Mouse (Mus musculus) liver, embryonic 14.5 days (tissue): ENCODE data around the gene Gm8229. TPM values are rescaled to one million over a fixed set of nuclear protein-coding genes. Genes with fewer than 3 reads are reported as not detected.
A peak's percentile ranks its signal among the peaks of the same experiment; 100 is the strongest.
"Not testable (repeated sequence)": the region's sequence is repeated elsewhere in the genome, so short reads cannot be mapped to it uniquely, and the experiment has no call there.

Experiments used
- ATAC-seq: fragments of 200-750 bp; cut with Nextera tagmentation; 2 replicates; pipeline ENCODE4 v1.8.0; 2017; ENCODE audit warnings: moderate number of reproducible peaks, mild to moderate bottlenecking, moderate library complexity; ENCODE audit not compliant: insufficient read depth
- DNase-seq, 3 experiments: peaks; one replicate each; pipeline ENCODE4 v3.0.0-alpha.2; 2012 to 2013; ENCODE audit warnings: low read depth in 3 of 3, low spot score in 3 of 3
- H3K27ac ChIP-seq: fragments of 300-500 bp; sonication (generic); 2 replicates; pipeline ENCODE4 v1.5.1; 2014; ENCODE audit warnings: moderate library complexity, mild to moderate bottlenecking, control low read depth, inconsistent platforms
- H3K27me3 ChIP-seq: fragments of 300-500 bp; sonication (generic); 2 replicates; pipeline ENCODE4 v1.6.1; 2014; ENCODE audit warnings: mild to moderate bottlenecking, low read length, moderate library complexity; ENCODE audit not compliant: control insufficient read depth, insufficient read depth
- H3K36me3 ChIP-seq: fragments of 300-500 bp; sonication (generic); replicated peaks from 2 replicates; pipeline ENCODE4 v1.6.1; 2014; ENCODE audit warnings: low read depth; ENCODE audit not compliant: control insufficient read depth, insufficient read depth
- H3K4me1 ChIP-seq, 2 experiments: fragments of 200-500 bp in 1 of 2; fragments of 300-500 bp in 1 of 2; sonication (generic) in 1 of 2; replicated peaks; 2 replicates each; pipeline ENCODE4 v1.6.1; 2012 to 2014; ENCODE audit warnings: antibody characterized with exemption in 1 of 2, inconsistent platforms in 1 of 2, low read length in 1 of 2; ENCODE audit not compliant: control insufficient read depth in 2 of 2, insufficient read depth in 2 of 2
- H3K4me2 ChIP-seq: fragments of 300-500 bp; sonication (generic); 2 replicates; pipeline ENCODE4 v1.6.1; 2014; ENCODE audit warnings: low read depth, mild to moderate bottlenecking, control low read depth, moderate library complexity
- H3K4me3 ChIP-seq, 2 experiments: fragments of 200-500 bp in 1 of 2; fragments of 300-500 bp in 1 of 2; sonication (generic) in 1 of 2; 2 replicates each; pipeline ENCODE4 v1.5.1; 2012 to 2014; ENCODE audit warnings: low read depth in 2 of 2, low read length in 2 of 2, mild to moderate bottlenecking in 2 of 2, control low read depth in 1 of 2, inconsistent platforms in 1 of 2, moderate library complexity in 1 of 2; ENCODE audit not compliant: insufficient read depth in 1 of 2
- H3K9ac ChIP-seq: fragments of 300-500 bp; sonication (generic); replicated peaks from 2 replicates; pipeline ENCODE4 v1.6.1; 2014; ENCODE audit warnings: mild to moderate bottlenecking, control low read depth, moderate library complexity
- H3K9me3 ChIP-seq: fragments of 300-500 bp; sonication (generic); 2 replicates; pipeline ENCODE4 v1.6.1; 2016; ENCODE audit warnings: low read length, mixed read lengths; ENCODE audit not compliant: control insufficient read depth
- CTCF ChIP-seq: IDR thresholded peaks from 2 replicates; pipeline ENCODE4 v1.5.1; 2016; ENCODE audit warnings: antibody characterized with exemption, low read depth, control low read depth
- WGBS: fragments of 180-500 bp; shearing (Covaris S2); extraction: QIAGEN DNeasy Blood & Tissue Kit; methylation state at CpG from one replicate; pipeline ENCODE4 v1.1.7; 2014; ENCODE audit not compliant: insufficient replicate concordance; 5-methylcytosine and 5-hydroxymethylcytosine counted together
- polyA plus RNA-seq, 2 experiments: library from polyadenylated mRNA; depleted of rRNA in 1 of 2; stranded (reverse) in 1 of 2; unstranded in 1 of 2; fragments of >200 nt; fragmentation: Nextera tagmentation in 1 of 2; extraction: Ambion mirVana in 1 of 2; gene quantifications; 2 replicates each; pipeline versions ENCODE4 v1.2.1 to v1.2.3; 2012 to 2014

Gm8229 gene
- polyA plus RNA-seq (2012; rRNA removed) (not detected in 2 replicates), polyA plus RNA-seq (2014; fragmentation: Nextera tagmentation; extraction: Ambion mirVana) (not detected in 2 replicates)

DNA sequence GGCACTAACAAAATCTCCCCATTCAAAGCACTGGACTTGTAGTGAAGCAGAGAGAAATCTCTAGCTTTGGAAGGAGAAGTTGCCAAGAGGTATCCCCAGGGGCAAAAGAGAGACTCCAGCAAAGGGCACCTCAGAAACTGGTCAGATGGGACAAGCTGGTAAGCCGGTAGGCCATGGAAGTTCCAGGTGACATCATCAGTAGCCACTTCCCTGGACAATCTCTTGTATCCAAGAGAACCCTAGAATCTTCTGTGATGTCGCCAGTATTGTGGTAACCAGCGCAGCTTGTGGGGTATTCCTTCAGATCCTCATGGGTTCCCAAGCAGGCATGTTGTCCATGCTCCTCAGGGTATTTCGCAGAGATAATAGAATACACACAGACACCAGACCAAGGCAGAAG, at the start of gene Gm8229:
Gene Gm8229, plus strand, starts transcription at position 301 of the 400 bp plus-strand sequence.
- 68% methylated on average over 4 of the region's 4 CpGs for whole genome bisulfite sequencing
- H3K36me3 ChIP-seq, H3K9ac ChIP-seq, H3K4me1 ChIP-seq, H3K4me2 ChIP-seq, DNase-seq, ATAC-seq, H3K4me3 ChIP-seq, H3K27ac ChIP-seq, H3K27me3 ChIP-seq, H3K9me3 ChIP-seq: not testable (repeated sequence)

GRCm38 (mm10) chr14:44338484-44338883, 26.7 kb upstream of the Gm8229 start, which contains the start of gene Gm5930:
Gene Gm5930, minus strand, starts transcription at chr14:44338584.
- H3K4me2 ChIP-seq, H3K9ac ChIP-seq, H3K9me3 ChIP-seq, H3K27me3 ChIP-seq, DNase-seq, ATAC-seq, H3K36me3 ChIP-seq, H3K27ac ChIP-seq, H3K4me1 ChIP-seq, H3K4me3 ChIP-seq: not testable (repeated sequence)
- no CpG with 5 or more reads among the region's 2 CpGs for WGBS

DNA sequence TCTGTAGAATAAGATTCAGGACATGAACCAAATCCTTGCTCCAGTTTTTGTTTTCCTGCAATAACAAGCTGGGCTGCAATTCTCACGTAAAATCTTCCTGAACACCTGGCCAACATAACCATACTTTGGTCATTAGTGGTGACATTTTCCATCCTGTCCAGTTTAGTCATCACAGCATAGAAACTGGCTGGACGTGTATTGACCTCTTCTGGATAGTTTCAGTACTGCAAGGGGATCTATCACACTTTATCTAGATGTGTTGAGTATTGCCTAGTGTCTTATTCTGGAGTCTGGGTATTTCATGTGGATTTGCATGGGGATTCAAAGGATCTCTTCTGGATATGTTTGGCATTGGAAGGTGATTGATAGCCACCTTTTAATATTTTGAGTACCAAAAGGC, 3.7 kb upstream of the Gm8229 start:
- not testable (repeated sequence) for H3K4me1 ChIP-seq, H3K9me3 ChIP-seq, H3K27ac ChIP-seq, H3K27me3 ChIP-seq, H3K4me3 ChIP-seq, DNase-seq, ATAC-seq, H3K4me2 ChIP-seq, H3K9ac ChIP-seq, H3K36me3 ChIP-seq
- 38% methylated on average over 2 of the region's 2 CpGs for WGBS
- 0 out of 2 replicates have a peak, but pooled peaks have one; percentile 4 for TF ChIP-seq CTCF

DNA sequence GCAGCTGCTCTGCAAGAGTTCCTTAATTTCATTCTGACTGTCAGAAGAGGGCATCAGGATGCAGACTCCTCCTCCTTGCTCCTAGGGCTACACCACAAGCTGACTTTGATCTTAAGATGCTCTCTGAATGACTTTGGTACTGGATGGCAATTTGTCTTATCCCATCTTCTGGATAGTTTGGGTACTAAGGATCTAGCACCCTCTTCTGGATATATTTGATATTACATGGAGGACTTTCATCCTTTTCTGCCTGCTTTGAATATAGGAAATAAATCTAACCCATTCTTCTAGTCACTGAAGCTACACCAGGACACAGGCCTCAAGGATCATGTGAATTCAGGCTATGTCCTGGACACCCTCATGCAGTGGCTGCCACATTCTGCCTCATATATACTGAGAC, 2.9 kb upstream of the Gm8229 start:
- not testable (repeated sequence) for DNase-seq

GRCm38 (mm10) chr14:44384233-44384632, 19.1 kb downstream of the Gm8229 start:
- H3K9ac ChIP-seq, H3K36me3 ChIP-seq, H3K27me3 ChIP-seq, ATAC-seq, DNase-seq, H3K27ac ChIP-seq, H3K9me3 ChIP-seq, H3K4me1 ChIP-seq, H3K4me3 ChIP-seq, H3K4me2 ChIP-seq: not testable (repeated sequence)
- 52% methylated on average over 4 of the region's 4 CpGs for WGBS

More for the DNA sequence above, 2.9 kb upstream of the Gm8229 start:
- not testable (repeated sequence) for H3K4me3 ChIP-seq, H3K36me3 ChIP-seq, H3K4me1 ChIP-seq, ATAC-seq, H3K27ac ChIP-seq, H3K27me3 ChIP-seq, H3K4me2 ChIP-seq, H3K9ac ChIP-seq, H3K9me3 ChIP-seq

GRCm38 (mm10) chr14:44410588-44410987, 45.4 kb downstream of the Gm8229 start, which contains the start of gene Gm3371:
Gene Gm3371, minus strand, starts transcription at chr14:44410688.
- not testable (repeated sequence) for H3K4me2 ChIP-seq, H3K9ac ChIP-seq, H3K36me3 ChIP-seq, H3K4me1 ChIP-seq, H3K27me3 ChIP-seq, H3K9me3 ChIP-seq, DNase-seq, H3K4me3 ChIP-seq, ATAC-seq, H3K27ac ChIP-seq
- WGBS = no CpG with 5 or more reads among the region's 2 CpGs

Other genes with a start within 250 kb of the Gm8229 start
- gene Gm3327, start 241.5 kb upstream of the Gm8229 start, polyA plus RNA-seq (2012; rRNA removed) = not detected in 2 replicates
- not detected in 2 replicates for gene Gm3327, start 241.5 kb upstream of the Gm8229 start, polyA plus RNA-seq (2014; fragmentation: Nextera tagmentation; extraction: Ambion mirVana)
- gene Gm8212, start 167.7 kb upstream of the Gm8229 start, polyA plus RNA-seq (2012; rRNA removed) = not detected in 2 replicates
- gene Gm8212, start 167.7 kb upstream of the Gm8229 start, polyA plus RNA-seq (2014; fragmentation: Nextera tagmentation; extraction: Ambion mirVana) = not detected in 2 replicates
- not detected in 2 replicates for gene 4930503E14Rik, start 152.1 kb upstream of the Gm8229 start, polyA plus RNA-seq (2012; rRNA removed)
- gene 4930503E14Rik, start 152.1 kb upstream of the Gm8229 start, polyA plus RNA-seq (2014; fragmentation: Nextera tagmentation; extraction: Ambion mirVana) = not detected in 2 replicates
- gene Gm8220, start 79.8 kb upstream of the Gm8229 start, polyA plus RNA-seq (2012; rRNA removed) = not detected in 2 replicates
- not detected in 2 replicates for gene Gm8220, start 79.8 kb upstream of the Gm8229 start, polyA plus RNA-seq (2014; fragmentation: Nextera tagmentation; extraction: Ambion mirVana)
- not detected in 2 replicates for gene Gm5930, start 26.8 kb upstream of the Gm8229 start, polyA plus RNA-seq (2012; rRNA removed)
- not detected in 2 replicates for gene Gm5930, start 26.8 kb upstream of the Gm8229 start, polyA plus RNA-seq (2014; fragmentation: Nextera tagmentation; extraction: Ambion mirVana)
- gene Gm3371, start 45.3 kb downstream of the Gm8229 start, polyA plus RNA-seq (2012; rRNA removed) = not detected in 2 replicates
- gene Gm3371, start 45.3 kb downstream of the Gm8229 start, polyA plus RNA-seq (2014; fragmentation: Nextera tagmentation; extraction: Ambion mirVana) = not detected in 2 replicates
- not detected in 2 replicates for gene Gm8232, start 68.3 kb downstream of the Gm8229 start, polyA plus RNA-seq (2012; rRNA removed)
- gene Gm8232, start 68.3 kb downstream of the Gm8229 start, polyA plus RNA-seq (2014; fragmentation: Nextera tagmentation; extraction: Ambion mirVana) = not detected in 2 replicates
- not detected in 2 replicates for gene BC061237, start 127.1 kb downstream of the Gm8229 start, polyA plus RNA-seq (2012; rRNA removed)
- not detected in 2 replicates for gene BC061237, start 127.1 kb downstream of the Gm8229 start, polyA plus RNA-seq (2014; fragmentation: Nextera tagmentation; extraction: Ambion mirVana)
- gene Gm17093, start 152.9 kb downstream of the Gm8229 start, polyA plus RNA-seq (2012; rRNA removed) = not detected in 2 replicates
- gene Gm17093, start 152.9 kb downstream of the Gm8229 start, polyA plus RNA-seq (2014; fragmentation: Nextera tagmentation; extraction: Ambion mirVana) = not detected in 2 replicates
- not detected in 2 replicates for gene Gm8247, start 217.8 kb downstream of the Gm8229 start, polyA plus RNA-seq (2012; rRNA removed)
- gene Gm8247, start 217.8 kb downstream of the Gm8229 start, polyA plus RNA-seq (2014; fragmentation: Nextera tagmentation; extraction: Ambion mirVana) = not detected in 2 replicates